Mouse (Mus musculus) granulocyte monocyte progenitor cell, adult 5-6 weeks (primary cell): ENCODE measurements around the gene Fblim1. TPM values are rescaled to one million over a fixed set of nuclear protein-coding genes. Genes with fewer than 3 reads are reported as not detected.
A peak's percentile ranks its signal among the peaks of the same experiment; 100 is the strongest.

Experiments
- ATAC-seq: replicated peaks from 2 replicates; pipeline ENCODE4 v1.8.0; 2016; ENCODE audit warnings: mild to moderate bottlenecking, moderate TSS enrichment, inconsistent platforms; ENCODE audit not compliant: poor library complexity, severe bottlenecking
- total RNA-seq, 2 experiments: library from RNA; stranded (forward) in 1 of 2; stranded (reverse) in 1 of 2; fragments of 200-712, 200-1000 nt in 1 of 2; fragments of >200 nt in 1 of 2; fragmentation: Nextera tagmentation in 1 of 2; gene quantifications; 2 replicates each; pipeline ENCODE4 v1.2.3; 2014 to 2017

The Fblim1 gene
- total RNA-seq, 2 experiments from 2014 or later = 0.11 TPM; not detected in 1

DNA sequence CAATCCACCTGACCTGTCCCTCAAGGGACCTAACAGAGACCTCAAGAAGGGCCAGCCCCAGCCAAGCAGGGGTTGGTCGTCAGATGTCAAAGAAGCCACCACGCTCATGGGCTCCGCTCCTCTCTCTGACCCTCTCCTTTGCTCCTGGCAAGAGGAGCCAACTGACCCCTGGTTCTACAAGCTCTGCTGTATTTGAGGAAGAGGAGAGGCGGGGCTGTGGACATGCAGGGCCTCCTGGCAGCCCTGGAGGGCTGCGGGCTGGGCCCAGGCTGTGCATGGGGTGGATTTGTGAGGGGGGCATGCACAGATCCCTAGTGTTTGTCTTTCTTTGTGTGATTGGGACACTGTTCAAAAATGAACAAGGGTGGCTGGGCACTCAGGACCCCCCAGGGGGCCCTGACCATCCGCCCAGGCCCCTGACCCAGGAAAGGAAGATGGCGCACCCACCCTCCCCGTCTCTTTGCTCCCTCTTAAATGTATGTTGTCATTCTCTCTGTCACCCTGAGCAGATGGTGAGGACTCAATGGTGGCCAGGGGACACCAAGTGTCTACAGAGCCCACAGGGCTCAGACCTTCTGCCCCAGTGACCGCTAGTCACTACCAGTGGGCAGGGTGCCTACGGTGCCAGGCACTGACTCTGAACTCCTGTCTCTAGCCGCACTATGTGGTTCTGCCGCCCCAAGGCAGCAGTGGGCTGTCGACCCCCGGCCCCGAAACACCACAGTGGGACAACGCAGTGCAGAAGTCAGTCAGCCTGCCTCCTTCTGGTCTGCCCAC, 20.1 kb upstream of the Fblim1 start:
- no peak for ATAC-seq

DNA sequence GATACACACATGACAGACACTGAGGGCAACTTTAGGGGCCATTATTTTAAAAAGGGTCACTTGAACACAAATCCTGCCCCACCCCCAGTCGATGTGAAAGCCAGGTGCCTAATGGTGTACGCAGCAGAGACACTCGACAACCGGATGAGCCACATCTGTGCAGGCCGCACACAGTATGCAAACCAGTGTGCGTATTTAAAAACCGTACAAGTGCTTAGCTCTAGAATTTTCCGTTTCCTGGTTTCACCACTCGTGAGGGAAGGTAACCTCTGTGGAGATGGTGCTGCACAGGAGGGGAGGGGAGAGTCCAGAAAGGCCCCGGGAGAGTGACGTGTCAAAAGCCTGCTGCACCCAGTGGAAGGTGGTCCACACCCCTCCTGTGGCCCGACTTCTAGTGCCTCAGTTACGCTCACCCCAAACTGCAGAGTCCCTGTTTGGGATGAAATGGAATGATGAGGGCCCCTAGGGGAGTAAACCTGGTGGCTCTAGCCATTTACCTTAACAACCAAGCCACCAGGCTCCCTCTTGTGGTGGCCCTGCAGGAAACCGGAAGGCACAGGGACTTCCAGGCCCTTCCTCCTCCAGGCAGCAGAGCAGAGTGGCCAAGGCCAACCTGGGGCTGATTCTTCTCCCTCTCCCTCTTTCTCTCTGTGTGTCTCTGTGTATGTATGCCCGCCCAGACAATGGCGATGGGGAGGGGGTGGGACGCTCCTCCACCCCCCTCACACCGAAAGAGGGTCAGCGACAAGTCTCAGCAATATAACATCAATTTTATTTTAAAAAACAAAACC, 19.3 kb upstream of the Fblim1 start:
- ATAC-seq = peak; percentile 62; the same call in 1 of the 2 replicates

DNA sequence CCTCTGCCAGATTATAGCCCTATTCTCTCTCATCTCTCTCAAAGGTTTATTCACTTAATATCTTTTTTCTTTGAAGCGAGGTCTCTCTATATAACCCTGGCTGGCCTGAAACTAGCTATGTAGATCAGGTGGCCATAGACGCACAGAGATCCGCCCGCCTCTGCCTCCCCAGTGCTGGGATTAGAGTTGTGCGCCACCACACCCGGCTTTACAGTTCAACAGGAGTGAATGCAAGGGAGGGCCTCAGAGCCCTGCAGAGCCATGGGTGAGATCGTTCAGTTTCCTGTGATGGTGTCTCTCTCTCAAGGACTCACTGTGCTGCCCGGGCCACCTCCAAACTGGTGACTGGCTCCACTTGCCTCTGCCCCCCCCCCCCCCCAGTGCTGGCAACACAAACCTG, 18.2 kb upstream of the Fblim1 start:
- ATAC-seq = no peak

DNA sequence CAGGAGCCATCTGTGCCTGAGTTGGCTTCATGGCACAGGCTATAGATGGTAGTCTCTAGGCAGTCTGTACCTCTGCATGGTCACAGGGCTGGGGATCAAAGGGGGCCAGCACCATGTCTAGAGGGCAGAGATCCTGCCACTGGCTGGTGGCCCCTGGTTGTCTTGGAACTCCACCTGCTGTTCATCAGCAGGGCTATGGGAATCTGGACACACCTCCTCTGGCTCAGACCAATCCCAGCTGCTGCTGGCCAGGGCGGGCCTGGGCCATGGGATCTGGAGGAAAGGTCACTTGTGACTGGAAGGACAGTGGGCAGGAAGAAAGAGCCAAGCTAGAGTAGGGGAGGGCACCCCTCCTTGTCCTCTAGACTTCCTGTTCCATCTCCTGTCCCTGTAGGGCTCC, 17.8 kb upstream of the Fblim1 start, which contains the start of gene Slc25a34:
Gene Slc25a34, minus strand, starts transcription at position 156 of the 400 bp plus-strand sequence.
- ATAC-seq = no peak

DNA sequence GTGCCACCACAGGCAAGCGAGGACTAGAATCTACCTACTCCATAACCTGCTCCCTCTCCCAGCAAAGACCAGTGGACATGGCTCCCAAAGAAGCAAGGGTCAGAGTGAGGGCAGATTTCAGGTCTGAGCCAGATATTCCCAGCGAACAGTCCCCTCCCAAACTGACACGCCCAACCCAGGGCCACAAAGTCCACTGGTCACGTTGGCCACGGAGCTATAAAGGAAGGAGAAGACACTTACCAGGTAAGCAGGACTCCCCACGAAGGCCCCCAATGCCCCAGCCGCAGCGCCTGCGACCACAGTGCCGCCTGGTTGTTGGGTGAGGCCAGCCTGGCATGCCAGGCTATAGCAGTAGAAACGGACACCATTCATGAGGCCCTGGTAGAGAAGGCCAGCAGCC, 17.1 kb upstream of the Fblim1 start:
- ATAC-seq = no peak

DNA sequence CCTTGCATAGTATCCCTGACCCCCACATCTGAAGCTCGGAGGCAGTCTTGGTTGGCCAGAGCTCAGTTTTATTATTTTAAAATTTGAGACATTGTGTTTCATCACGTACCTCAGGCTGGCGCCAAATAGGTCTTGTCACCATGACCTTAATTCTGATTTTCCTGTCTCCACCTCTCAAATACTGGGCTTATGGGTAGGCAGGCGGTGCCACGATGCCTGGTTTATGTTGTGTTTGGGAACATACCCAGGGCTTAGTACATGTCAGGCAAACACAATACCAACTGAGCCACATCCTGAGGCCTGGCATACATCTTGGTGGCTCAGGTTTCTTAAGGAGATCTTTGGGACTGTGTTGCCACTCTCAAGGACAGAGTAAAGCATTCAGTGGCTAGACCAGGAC, 16.7 kb upstream of the Fblim1 start:
- ATAC-seq = no peak

DNA sequence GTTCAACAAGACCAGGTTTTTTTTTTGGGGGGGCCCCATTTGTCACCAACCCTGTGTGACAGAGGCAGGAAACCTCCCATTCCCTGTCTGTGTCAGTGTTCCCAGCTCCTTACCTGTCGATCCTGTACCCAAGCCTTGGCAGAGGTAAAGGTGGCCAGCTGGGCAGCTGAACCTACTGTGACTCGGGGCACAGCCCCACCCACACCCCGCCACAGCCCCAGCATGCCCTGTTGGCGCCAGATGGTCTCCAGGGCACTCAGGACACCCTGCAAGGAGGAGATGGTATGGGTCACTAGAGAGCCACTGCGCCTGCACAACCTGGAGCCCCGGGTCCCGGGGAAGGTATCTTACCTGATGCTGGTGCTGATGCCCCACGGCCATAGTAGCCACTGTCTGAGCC, 16.2 kb upstream of the Fblim1 start:
- ATAC-seq = no peak

DNA sequence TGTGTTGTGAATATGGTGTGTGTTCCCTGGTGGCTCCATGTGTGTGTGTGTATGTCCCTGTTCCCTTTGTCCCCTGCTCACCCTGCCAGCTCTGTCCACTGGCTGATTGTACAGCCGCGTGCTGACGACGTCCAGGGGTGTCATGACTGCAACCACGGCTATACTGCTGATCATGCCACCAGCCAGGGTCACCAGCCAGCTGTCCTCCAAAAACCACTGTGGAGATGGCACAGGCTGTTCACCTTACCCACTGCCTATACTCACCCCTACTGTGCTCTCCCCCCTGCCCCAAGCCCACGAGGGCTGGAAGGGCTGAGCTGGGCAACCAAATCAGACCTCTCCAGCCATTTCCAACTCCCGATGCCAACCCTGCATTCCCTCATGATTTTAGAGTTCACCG, 15.4 kb upstream of the Fblim1 start:
- no peak for ATAC-seq

DNA sequence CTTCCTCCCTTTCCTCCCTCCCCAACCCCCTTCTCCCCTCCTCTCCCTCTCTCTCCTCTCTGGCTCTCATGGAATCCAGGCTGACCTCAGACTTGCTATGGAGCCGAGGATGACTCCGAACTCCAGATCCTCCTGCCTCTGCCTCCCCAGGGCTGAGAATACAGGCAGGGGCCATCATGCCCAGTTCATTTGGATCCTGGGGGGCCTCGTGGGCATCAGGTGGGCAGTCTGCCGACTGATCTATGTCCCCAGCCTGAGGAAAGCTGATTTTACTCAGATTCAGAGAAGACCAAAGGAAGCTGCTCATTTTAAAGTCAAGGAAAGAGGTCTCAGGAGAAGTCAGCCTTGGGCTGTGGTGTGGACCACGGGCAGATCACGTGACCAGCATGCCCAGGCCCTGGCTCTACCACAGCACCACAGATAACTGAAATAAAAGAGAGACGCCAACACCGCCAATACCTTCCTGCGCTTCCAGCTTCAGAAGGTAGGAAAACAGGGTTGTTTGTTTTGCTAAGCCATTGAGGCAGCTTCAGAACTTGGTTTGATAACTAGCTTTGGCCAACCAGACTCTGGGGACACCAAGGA, 13.5 kb upstream of the Fblim1 start:
- ATAC-seq = no peak

DNA sequence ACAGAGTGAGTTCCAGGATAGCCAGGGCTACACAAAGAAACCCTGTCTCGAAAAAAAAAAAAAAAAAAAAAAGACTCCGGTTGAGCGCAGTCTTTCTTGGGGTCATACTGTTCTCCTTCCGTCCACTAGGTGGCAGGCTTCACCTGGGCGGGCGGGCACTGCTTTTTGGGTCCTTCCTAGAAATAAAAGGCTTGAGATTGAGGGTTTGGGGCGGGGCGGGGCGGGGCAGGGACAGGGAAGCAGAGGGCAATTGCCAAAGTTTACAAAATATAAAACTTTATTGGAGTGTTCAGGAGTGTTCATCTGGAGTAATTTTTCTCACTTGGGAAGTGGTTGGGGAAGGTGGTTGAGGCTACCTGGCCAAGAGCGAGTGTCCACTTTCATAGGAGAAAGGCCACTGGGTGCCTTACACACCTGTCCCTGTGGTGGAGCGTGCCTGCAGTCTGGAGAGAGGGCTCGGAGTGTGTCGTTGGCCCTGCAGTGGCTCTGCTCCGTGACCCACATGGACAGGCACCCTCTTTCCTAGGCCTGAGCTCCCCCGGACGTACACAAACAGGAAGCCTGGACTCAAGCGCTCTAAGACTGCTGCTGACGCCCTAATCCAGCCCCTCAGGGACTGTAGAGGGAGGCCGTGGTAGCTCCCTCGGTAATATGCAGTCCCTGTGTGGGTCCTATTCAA, 12.8 kb upstream of the Fblim1 start, which contains the start of gene Tmem82:
Gene Tmem82, minus strand, starts transcription at position 69 of the 679 bp plus-strand sequence.
- ATAC-seq = peak; percentile 61

DNA sequence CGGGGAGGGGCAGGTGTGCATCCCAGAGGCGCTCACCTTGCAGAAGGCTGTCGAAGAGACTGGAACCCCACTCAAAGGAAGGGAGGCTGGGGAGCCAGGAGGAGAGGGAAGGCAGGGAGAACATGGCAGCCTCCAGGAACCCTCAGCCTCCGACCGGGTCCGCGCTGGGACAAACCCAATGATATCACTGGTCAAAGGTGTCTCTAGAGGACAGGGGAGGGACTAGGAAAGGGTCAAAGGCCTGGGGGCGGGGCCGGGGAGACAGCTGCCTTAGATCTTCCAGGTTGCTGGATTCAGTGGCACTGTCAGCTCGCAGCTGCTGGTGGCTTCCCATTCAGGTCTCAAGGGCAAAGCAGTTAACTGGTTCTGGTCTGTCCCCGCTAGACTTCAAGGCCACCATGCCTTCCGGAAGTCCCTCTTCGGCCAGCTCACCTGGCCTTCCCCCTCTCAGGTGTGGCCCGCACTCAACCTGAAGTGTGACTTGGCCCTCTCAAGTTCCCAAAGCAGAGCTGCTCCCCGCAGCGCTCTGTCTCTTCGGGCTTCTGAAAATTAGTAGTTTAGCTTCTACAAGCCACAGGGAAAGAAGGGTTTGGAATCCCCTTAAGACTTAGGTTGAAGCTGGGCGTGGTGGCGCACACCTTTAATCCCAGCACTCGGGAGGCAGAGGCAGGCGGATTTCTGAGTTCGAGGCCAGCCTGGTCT, 12.1 kb upstream of the Fblim1 start:
- peak; percentile 36 for ATAC-seq

DNA sequence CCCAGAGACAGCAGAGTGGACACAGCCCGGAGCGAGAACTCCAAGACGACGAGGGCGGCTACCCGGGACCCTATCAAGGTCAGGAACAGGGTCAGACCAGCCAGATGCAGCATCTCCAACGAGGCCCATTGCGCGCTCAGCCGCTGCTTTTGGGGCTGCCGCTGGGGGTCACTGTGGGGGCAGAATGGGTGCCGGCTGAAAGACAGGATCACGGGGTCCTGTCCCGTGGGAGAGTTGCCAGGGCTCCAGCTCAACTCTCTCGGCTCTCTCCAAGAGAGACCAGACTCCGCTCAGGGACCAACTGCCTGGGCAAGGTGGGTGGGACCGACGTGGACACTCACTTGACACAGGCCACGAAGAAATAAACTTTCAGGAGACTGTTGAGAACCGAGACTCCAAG, 11.4 kb upstream of the Fblim1 start:
- peak; percentile 76 for ATAC-seq

DNA sequence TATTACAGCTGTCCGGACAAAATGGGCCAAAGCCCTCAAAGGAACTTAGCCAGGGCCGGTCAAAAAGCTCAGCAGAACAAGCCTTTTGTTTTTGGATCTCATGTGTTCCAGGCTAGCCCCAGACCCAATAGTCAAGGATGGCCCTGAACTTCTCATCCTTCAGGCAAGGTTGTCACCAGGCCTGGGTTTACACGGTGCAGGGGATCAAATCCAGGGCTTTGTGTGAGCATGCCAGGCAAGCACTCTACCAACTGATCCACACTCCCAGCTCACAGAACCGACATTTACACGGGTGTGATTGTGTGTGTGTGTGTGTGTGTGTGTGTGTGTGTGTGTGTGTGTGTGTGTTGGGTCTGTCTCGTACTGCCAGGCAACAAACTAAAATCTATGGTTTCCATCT, 10.9 kb upstream of the Fblim1 start:
- no peak for ATAC-seq

DNA sequence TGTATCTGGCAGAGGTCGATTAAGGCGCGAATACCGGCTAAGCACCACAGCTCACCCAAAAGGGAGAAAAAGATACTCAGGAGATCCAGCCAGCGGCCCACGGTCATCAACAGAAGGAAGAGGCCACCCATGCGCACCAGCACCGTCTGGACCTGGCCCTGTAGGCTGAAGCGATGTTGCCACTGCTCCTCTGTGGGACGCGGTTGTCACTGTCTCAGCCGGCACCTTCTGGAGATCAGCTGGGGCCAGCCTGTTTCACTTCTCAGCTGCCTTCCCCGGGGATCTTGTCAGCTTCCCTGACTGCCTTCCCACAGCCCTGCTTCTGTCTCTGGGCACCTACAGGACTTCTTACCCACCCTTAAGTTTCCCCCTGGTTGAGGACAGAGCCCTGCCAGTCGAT, 9.1 kb upstream of the Fblim1 start:
- no peak for ATAC-seq

DNA sequence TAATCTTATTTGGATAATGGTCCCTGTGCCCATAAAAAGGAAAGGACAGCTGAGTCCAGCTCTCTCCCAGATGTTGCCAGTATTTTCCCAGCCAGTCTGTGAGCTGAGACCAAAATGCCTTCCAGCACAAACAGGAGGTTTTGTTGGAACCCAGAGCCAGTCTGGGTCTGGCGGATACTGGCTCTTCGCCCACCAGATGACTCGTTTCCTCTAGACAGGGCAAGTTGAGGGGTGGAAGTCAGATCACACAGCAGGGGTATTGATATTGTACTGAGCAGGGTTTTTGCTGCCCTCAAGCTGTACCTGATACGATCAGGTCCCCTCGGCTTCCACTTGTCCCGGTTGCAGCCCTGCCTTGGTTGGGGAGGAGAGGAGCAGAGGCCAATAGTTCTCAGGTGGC, 3.6 kb upstream of the Fblim1 start:
- ATAC-seq = no peak

DNA sequence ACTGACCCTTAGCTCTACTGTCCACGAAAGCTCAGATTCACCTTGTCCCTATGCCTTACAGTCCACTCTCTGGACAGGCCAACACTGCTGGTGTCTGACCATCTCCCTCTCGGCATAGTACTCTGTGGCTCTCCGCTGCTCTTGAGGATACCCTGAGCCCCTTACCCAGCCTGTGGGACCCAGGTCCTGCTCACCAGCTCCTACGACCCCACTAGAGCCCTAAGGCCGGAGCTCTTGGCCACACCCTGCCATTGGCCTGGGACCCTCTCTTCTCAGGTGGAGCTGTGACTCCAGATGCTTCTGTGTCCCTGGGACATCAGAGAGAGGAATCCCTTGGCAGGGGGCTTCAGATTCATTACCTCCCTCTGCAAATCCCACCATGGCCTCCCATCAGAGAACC, 475 bp downstream of the Fblim1 start:
- ATAC-seq = no peak

DNA sequence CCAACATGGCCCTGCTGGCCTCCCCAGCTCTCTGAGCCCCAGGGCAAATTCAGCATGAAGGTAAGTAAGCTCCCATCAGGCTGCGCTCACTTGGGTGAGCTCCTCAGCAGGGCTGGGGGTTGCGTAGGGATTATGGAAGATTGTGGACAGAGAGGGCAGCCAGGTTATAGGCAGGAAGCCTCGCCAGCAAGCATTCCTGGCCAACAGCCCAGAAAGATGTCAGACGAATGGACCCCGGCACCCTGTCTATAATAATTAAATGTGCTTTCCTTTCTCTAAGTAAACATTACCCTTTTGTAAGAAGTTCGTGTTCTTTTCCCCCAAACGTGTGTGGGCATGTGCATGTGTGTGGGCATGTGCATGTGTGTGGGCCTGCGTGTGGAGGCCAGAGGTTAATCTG, 1.4 kb downstream of the Fblim1 start:
- no peak for ATAC-seq

DNA sequence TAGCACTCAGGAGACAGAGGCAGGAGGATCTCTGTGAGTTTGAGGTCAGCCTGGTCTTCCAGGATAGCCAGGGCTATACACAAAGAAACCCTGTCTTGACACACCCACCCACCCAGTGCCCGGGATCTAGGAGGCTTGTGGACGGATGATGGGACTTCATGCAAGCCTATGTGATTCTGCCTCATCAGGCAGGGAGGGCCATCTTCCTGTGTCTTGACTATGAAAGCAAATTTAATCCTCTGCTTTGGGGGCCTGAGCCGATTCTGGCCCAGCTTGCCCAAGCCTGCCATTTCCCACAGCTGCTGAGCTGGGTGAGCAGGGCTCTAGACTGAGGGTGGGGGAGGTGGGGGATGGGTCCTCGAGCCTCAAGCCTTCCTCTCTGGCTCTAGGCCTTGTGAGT, 2.0 kb downstream of the Fblim1 start:
- ATAC-seq = no peak

DNA sequence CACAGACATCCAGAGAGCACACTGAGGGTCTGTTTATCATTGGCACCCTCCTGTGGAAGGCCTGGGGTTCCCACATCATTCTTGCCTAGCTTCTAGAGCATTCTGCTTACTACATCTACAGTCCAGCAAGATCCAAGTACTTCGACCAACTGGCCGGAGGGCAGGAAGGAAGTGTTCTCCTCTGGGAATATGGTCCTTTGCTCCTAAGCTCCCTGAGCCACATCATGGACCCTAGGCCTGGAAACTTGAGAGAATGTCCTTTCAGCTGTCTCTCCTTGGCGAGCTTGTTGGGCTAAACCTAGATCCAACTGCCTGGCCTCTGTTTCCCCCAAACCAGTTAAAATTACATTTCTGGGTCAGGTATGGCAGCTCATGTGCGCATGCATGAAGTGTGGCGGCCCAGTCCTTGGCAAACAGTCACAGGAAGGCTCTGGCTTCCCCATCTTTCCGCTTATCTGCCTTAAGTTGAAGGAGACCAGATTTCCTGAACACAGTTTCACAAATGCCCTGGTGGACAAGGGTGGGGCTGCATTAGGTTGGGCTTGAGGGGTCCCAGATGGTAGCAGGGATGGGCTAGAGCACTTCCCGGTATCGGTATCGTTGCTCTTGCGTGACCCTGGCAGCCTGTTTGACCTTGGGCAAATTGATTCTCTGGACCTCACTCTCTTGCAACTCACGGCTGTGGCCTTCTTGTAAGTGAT, 3.2 kb downstream of the Fblim1 start:
- peak; percentile 73 for ATAC-seq
